Mouse (Mus musculus): ENCODE results near the gene Usp17la. TPM values are rescaled to one million over a fixed set of nuclear protein-coding genes. Genes with fewer than 3 reads are reported as not detected.
"Not testable (repeated sequence)": the region's sequence is repeated elsewhere in the genome, so short reads cannot be mapped to it uniquely, and the experiment has no call there.

Usp17la gene
- total RNA-seq (2015) (not detected in 2 replicates), total RNA-seq (2017) (not detected in 2 replicates)

DNA sequence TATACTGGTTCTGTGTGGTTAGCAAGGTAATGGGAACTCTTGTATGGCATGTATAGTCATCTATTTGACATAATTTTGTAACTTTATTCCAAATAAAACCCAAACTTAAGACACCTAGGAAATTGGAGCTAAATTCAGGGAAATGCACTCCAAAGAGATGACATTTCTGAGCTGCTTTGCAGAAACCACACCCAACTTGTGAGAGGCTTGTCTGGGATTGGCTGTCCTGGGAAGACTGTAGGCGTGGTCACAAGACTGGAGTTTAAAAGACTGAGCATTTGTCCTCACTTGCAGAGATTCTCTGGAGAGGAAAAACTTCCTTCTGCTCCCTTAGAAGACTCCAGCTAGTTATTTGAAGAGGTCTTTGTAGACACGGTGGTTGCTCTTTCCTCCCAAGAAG is at the start of gene Usp17la:
TSS of gene Usp17la (plus strand) at position 301 of the 400 bp plus-strand sequence.
- ATAC-seq (replicated peaks; ENCODE audit: poor library complexity), result not testable (repeated sequence)

- not testable (repeated sequence) for ATAC-seq (replicated peaks; ENCODE audit: poor library complexity)
Measured at GRCm38 (mm10) chr7:104810335-104810734, 46.5 kb upstream of the Usp17la start.

GRCm38 (mm10) chr7:104842503-104842902 is 14.3 kb upstream of the Usp17la start, which contains the start of gene Usp17lb:
TSS of gene Usp17lb (minus strand) at chr7:104842603.
- no peak for ATAC-seq (replicated peaks; ENCODE audit: poor library complexity)

DNA sequence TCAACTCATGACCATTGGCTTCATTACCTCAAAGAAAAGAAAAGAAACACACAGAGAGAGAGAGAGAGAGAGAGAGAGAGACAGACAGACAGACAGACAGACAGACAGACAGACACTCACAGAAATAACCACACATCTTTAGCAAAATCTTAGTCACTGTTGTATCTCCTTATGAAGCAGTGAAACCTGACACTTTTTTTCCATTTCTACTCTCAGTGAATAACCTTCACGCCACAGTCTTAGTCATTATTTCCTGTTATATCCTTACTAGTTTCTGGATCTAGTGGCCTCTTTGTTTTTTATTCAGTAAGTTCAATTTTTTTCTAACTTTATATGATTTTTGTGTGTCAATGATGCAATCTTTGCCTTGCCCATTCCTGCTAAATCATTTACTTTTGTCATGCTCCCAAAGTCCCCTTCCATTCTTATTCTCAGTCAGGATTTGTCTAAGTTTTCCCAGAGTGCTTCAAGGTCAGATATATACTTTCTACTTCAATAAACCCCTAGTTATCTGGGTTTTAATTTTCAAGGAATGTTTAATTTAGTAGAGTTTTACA is 13.0 kb upstream of the Usp17la start:
- no peak for ATAC-seq (replicated peaks; ENCODE audit: poor library complexity)

DNA sequence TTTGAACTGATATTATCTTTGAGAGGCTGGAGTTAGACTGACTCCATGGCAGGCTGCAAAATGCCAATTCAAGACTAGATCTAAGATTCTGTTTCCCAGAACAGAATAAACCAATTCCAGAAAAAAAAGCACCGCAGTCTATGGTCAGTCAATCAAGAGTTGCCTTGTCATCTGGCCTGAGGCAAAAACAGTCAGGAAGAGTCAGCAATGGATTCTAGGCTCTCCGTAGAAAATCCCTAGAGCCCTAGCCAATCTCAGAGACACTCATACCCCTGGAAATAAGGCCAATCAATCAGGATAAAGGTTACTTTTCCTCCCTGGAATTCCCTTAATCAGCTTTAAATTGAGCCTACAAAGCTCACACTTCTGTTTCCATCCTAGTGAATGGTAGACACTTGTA is 5.3 kb upstream of the Usp17la start:
- not testable (repeated sequence) for ATAC-seq (replicated peaks; ENCODE audit: poor library complexity)

GRCm38 (mm10) chr7:104855248-104855750 is 1.5 kb upstream of the Usp17la start:
- no peak for ATAC-seq (replicated peaks; ENCODE audit: poor library complexity)

DNA sequence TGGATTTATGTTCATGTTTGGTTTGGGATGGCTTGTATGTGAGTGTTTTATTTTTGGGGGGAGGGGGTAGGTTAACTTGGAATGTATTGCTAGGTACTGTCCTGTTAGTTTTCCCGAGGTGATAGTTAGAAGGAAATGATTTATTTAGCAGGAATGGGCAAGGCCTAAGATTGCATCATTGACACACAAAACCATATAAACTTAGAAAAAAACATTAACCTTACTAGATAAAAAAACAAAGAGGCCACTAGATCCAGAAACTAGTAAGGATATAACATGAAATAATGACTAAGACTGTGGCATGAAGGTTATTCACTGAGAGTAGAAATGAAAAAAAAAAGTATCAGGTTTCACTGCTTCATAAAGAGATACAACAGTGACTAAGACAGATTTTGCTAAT is 874 bp downstream of the Usp17la start:
- no peak for ATAC-seq (replicated peaks; ENCODE audit: poor library complexity)

GRCm38 (mm10) chr7:104861381-104861780 is 4.6 kb downstream of the Usp17la start:
- ATAC-seq (replicated peaks; ENCODE audit: poor library complexity), result no peak

DNA sequence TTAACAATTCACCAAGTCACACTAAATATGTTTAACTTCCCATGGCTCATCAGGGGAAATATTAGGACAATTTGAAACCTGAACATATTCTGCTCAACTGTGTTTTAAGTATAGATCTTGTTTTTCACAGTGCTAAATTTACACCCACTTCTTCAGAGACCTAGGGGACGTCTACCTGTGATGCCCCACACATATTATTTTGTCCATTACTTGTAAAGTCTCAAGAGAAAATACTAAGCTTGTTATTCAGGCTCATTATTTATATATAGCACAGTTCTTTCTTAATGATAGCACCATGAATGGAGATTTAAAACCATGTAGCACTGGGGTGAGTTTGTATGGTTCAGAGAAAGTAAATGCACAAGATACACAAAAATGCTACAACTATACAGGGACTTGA is 20.9 kb downstream of the Usp17la start, which contains the start of gene Olfr665:
TSS of gene Olfr665 (plus strand) at position 301 of the 400 bp plus-strand sequence.
- ATAC-seq (replicated peaks; ENCODE audit: poor library complexity), result no peak

- no peak for ATAC-seq (replicated peaks; ENCODE audit: poor library complexity)
Measured at GRCm38 (mm10) chr7:104895852-104896251, 39.0 kb downstream of the Usp17la start, which contains the start of gene Olfr666. TSS of gene Olfr666 (minus strand) at chr7:104895952.

Other genes with a start within 250 kb of the Usp17la start
- not detected in 2 replicates for gene Olfr656, start 243.1 kb upstream of the Usp17la start, total RNA-seq (2015)
- gene Olfr656, start 243.1 kb upstream of the Usp17la start, total RNA-seq (2017), result not detected in 2 replicates
- not detected in 2 replicates for gene Olfr657, start 232.2 kb upstream of the Usp17la start, total RNA-seq (2015)
- gene Olfr657, start 232.2 kb upstream of the Usp17la start, total RNA-seq (2017), result not detected in 2 replicates
- gene Olfr658, start 209.7 kb upstream of the Usp17la start, total RNA-seq (2015), result 0.77 and 0.85 TPM in 2 replicates
- gene Olfr658, start 209.7 kb upstream of the Usp17la start, total RNA-seq (2017), result 0.14 and 0.25 TPM in 2 replicates
- gene Olfr659, start 190.3 kb upstream of the Usp17la start, total RNA-seq (2015), result not detected in 2 replicates
- not detected in 2 replicates for gene Olfr659, start 190.3 kb upstream of the Usp17la start, total RNA-seq (2017)
- not detected in 2 replicates for gene Olfr661, start 170.5 kb upstream of the Usp17la start, total RNA-seq (2015)
- gene Olfr661, start 170.5 kb upstream of the Usp17la start, total RNA-seq (2017), result not detected in 2 replicates
- gene Usp17le, start 79.5 kb upstream of the Usp17la start, total RNA-seq (2015), result not detected in 2 replicates
- not detected in 2 replicates for gene Usp17le, start 79.5 kb upstream of the Usp17la start, total RNA-seq (2017)
- gene Usp17lb, start 14.4 kb upstream of the Usp17la start, total RNA-seq (2015), result not detected in 2 replicates
- not detected in 2 replicates for gene Usp17lb, start 14.4 kb upstream of the Usp17la start, total RNA-seq (2017)
- gene Olfr665, start 21.0 kb downstream of the Usp17la start, total RNA-seq (2015), result not detected in 2 replicates
- gene Olfr665, start 21.0 kb downstream of the Usp17la start, total RNA-seq (2017), result not detected in 2 replicates
- gene Olfr666, start 38.9 kb downstream of the Usp17la start, total RNA-seq (2015), result not detected in 2 replicates
- gene Olfr666, start 38.9 kb downstream of the Usp17la start, total RNA-seq (2017), result not detected in 2 replicates
- not detected in 2 replicates for gene Olfr667, start 64.5 kb downstream of the Usp17la start, total RNA-seq (2015)
- not detected in 2 replicates for gene Olfr667, start 64.5 kb downstream of the Usp17la start, total RNA-seq (2017)
- gene Olfr668, start 71.0 kb downstream of the Usp17la start, total RNA-seq (2015), result not detected in 2 replicates
- not detected in 2 replicates for gene Olfr668, start 71.0 kb downstream of the Usp17la start, total RNA-seq (2017)
- gene Olfr669, start 77.2 kb downstream of the Usp17la start, total RNA-seq (2015), result not detected in 2 replicates
- not detected in 2 replicates for gene Olfr669, start 77.2 kb downstream of the Usp17la start, total RNA-seq (2017)
- gene Olfr670, start 105.6 kb downstream of the Usp17la start, total RNA-seq (2015), result not detected in 2 replicates
- not detected in 2 replicates for gene Olfr670, start 105.6 kb downstream of the Usp17la start, total RNA-seq (2017)
- not detected in 2 replicates for gene Olfr671, start 122.1 kb downstream of the Usp17la start, total RNA-seq (2015)
- not detected in 2 replicates for gene Olfr671, start 122.1 kb downstream of the Usp17la start, total RNA-seq (2017)
- gene Olfr672, start 145.0 kb downstream of the Usp17la start, total RNA-seq (2015), result not detected in 2 replicates
- gene Olfr672, start 145.0 kb downstream of the Usp17la start, total RNA-seq (2017), result not detected in 2 replicates
- gene Olfr675, start 171.5 kb downstream of the Usp17la start, total RNA-seq (2015), result not detected in 2 replicates
- gene Olfr675, start 171.5 kb downstream of the Usp17la start, total RNA-seq (2017), result not detected in 2 replicates
- gene Olfr676, start 175.7 kb downstream of the Usp17la start, total RNA-seq (2015), result not detected in 2 replicates
- not detected in 2 replicates for gene Olfr676, start 175.7 kb downstream of the Usp17la start, total RNA-seq (2017)
- gene Olfr677, start 194.4 kb downstream of the Usp17la start, total RNA-seq (2015), result not detected in 2 replicates
- gene Olfr677, start 194.4 kb downstream of the Usp17la start, total RNA-seq (2017), result not detected in 2 replicates
- gene Olfr678, start 207.5 kb downstream of the Usp17la start, total RNA-seq (2015), result not detected in 2 replicates
- gene Olfr678, start 207.5 kb downstream of the Usp17la start, total RNA-seq (2017), result not detected in 2 replicates
- gene Olfr679, start 224.2 kb downstream of the Usp17la start, total RNA-seq (2015), result not detected in 2 replicates
- gene Olfr679, start 224.2 kb downstream of the Usp17la start, total RNA-seq (2017), result not detected in 2 replicates
- gene Olfr680-ps1, start 235.8 kb downstream of the Usp17la start, total RNA-seq (2015), result not detected in 2 replicates
- gene Olfr680-ps1, start 235.8 kb downstream of the Usp17la start, total RNA-seq (2017), result not detected in 2 replicates